Mouse (Mus musculus) forelimb bud, embryonic 11.5 days (tissue): ENCODE measurements around the gene Scamp2.

ENCODE experiments used
- DNase-seq: peaks from one replicate; pipeline ENCODE4 v3.0.0-alpha.2; 2012; ENCODE audit warnings: low read depth, low spot score

Gene Scamp2

DNA sequence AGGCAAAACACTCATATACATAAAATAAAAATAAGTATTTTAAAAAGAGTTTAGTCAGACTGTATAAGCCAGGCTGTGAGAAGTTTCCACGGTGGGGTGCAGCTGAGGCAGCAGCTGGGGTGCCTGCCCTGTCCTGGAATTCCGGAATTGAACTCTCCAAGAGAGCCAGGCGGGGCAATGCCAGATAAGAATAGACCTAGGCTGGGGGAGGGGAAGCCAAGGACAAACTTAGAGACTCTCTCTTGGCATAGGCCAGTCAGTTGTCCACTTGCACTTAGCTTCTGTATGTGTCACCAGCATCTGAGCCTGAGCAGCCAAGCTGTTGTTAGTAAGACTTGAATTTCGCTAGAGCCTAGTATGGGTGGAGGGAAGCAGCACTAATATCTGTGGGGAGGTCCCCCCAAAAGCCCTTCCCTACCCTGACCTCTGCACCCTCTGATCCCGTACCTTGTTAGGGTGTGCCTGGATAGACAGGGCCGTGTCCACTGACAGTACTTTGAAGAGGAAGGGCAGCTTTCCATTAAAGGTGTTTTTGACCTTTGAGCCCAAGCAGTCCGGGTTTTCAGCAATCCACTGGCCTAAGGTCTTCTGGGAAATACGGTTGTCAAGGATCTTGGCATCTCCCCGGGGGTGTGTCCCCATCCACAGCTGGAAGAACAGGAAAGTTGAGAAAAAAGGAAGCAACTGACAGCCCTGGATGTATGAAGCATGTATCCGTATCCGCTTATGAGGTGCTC, 10.4 kb upstream of the Scamp2 start:
- DNase-seq = no peak

DNA sequence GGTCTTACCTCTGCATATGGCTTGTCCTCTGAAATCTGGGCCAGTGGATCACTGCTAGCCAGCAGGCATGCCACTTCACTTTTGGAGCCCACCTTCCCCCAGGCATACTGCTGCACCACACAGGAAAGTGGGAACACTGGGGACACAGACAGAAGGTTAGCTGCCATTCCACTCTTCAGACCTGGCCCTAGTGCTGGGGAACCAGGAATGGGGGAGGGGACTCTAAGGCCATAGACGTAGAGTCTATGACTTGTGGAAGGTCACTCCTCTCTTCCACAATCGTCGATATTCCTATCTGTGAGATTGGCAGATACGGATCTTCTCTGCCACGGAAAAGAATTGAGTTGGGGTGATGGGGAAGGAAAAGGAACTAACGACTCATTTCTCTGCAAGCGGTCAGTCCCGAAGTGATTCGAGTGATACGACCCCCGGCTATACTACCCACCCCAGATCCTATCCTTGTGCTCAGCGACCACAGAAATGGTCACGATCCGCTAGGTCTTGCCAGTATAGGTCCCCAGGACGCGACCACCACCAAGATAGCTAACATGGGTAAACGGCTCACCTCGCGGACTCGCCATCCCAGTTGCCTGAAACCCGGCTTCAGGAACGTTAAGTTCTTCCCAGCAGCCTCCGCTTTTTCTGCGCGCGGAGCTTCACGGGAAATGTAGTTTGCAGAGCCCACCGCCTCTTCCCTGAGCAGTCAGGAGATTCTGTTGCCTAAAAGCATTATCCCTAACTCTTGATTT, 8.4 kb upstream of the Scamp2 start, which contains the start of gene Mpi:
Gene Mpi, minus strand, starts transcription at position 625 of the 749 bp plus-strand sequence.
- DNase-seq = peak; percentile 60

DNA sequence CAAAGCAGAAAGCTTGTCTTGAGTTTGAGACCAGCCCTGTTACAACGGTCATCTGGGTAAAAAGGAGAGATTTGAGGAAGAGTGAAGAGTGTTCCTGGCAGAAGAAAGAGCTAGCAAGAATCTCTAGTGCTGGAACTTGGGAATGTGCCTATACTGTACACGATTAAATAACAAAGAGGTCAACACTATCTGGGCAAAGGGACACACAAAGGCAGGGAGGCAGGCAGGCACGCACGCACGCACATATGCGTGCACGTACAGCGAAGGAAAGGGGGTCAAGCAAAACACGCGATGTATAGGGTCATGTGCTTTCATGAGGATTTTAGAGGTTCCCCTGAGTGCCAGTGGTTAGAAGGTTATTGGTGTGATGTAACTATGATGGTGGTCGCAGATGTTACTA, 7.6 kb upstream of the Scamp2 start:
- no peak for DNase-seq

DNA sequence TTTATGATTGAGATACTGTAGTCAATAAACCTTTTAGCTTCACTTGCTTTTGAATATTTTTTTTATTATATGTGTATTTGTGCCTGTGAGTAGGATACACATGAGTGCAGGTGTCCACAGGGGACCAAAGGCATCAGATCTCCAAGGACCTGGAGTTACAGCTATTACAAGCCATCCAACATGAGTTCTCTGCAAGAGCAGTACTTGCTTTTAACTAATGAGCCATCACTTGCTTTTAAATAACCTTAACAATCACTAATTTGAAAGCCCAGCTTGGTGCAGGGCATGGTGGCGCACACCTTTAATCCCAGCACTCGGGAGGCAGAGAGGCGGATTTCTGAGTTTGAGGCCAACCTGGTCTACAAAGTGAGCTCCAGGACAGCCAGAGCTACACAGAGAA, 6.0 kb upstream of the Scamp2 start:
- no peak for DNase-seq

DNA sequence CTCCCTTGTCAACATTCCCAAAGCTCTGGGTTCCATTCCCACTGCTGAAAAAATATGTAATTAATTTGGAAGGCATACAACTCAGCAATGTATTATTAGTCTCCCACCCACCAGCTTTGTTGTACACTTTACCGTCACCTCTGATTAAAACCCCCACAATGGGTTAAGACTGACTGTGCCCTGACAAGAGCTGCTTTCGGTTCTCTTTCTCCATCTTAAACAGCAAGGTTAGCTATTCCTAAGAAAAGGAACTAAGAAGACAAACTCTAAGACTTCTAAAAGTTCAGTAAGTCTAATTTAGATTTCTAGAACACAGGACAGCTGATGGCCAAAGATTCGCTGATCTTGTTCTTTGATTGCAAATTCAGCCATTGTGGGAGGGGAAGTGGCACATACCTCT, 3.5 kb upstream of the Scamp2 start:
- no peak for DNase-seq

DNA sequence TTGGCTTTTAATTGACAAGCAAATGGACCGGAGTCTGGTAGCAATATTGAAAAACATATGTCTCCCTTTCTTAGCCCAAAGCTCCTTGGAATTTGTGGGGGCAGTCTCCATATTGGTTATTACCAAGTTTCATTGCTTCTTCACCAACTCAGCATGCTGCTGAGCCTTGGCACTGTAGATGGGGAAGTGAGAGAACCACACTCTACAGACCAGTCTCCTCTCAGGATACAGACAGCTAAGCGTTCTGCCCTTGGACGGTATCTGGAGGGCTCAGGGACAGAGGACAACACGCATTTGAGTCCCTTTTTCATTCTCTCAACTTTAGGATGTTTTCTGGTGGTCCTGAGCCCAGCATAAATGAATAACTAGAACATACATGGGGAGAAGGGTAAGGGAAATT, 2.1 kb upstream of the Scamp2 start:
- DNase-seq = no peak

DNA sequence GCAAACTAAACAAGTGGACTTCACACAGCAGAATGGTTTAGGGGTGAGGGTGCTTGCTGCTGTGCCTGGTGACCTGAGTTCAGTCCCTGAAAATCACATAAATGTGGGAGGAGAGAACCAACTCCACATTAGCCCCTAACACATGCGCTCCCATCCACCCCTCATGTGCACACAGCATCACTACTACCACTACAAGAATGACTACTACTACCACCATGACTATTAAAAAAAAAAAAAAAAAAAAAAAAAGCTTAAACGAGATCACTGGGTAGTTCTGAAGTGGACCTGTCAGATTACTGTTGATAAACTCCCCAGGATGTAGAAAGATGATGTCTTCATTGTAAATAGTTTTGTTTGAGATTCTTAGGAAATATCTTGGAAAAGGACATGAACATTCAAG, 1.2 kb upstream of the Scamp2 start:
- no peak for DNase-seq

DNA sequence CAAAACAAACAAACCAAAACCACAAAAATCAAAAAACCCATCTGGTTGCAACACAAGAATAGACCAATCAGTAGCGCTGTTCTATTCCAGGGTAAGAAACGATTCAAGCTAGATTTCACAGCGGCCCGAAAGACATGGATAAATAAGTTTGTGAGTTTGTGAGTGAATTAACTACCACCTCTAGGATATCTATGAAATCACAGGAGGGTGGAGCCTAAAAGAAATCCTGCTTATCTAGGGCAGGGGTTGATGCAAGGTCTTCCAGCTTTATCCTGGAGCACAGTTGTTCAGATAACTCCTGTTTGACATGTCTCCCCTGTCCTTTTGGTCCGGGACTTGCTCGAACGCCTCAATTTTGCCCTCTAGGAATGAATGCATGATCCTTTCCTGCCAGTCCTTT, 480 bp upstream of the Scamp2 start:
- no peak for DNase-seq

DNA sequence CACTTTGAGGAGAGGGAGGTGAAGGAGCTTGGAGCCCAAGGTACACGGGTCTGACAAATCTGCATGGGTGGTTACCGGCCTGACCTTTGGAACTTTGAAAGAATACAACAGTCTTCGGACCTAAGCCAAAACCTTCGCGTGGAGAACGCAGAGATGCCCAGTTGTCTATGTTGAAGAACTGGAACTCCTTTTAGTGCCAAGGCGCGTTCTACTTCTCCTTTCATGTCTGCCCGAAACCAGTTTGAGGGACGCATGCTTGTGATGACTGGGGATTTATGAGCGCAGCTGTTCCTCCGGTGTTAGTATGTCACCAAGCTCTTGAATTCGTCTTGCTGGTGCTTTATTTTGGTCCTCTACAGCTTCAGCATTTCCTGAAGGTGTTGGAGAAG, 962 bp downstream of the Scamp2 start:
- no peak for DNase-seq

DNA sequence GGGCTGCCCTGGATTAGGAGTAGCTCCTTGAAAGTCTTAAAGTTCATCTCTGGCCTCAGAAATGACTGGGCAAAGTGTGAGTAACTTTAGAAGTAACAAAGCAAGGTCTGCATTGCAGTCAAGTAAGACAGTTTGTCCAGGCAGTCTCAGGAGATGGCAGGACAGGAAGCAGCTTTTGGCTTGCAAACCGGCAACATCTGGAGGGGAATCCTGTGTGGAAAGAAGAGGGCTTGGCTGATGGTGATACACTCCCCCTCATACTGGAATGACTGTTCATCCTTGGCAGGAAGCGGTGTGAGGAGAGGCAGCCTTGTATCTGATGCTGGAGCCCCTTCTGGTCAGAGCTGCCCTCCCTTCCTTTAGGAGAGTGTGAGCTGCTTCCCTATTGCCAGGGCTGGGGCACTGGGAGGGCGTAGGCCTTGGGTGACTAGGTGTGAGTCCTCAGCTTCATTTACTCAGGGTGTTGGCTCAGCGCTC, 2.2 kb downstream of the Scamp2 start:
- no peak for DNase-seq

DNA sequence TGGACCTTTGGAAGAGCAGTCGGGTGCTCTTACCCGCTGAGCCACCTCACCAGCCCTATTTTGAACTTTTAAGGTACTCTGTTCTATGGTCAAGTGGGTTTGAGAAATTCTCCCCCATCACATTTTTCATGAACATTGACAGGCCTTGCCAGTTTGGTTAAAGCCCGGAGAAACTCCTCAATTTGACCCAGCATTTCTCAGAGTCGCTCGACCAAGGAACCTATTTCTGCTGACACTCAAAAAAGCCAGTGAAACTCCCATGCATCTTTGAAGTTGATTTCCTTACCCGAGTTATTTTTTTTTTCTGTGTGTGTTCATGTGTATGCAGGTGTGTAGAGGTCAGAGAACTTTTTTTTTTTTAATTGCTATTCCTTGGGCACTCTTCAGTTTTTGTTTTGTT, 3.9 kb downstream of the Scamp2 start:
- no peak for DNase-seq

DNA sequence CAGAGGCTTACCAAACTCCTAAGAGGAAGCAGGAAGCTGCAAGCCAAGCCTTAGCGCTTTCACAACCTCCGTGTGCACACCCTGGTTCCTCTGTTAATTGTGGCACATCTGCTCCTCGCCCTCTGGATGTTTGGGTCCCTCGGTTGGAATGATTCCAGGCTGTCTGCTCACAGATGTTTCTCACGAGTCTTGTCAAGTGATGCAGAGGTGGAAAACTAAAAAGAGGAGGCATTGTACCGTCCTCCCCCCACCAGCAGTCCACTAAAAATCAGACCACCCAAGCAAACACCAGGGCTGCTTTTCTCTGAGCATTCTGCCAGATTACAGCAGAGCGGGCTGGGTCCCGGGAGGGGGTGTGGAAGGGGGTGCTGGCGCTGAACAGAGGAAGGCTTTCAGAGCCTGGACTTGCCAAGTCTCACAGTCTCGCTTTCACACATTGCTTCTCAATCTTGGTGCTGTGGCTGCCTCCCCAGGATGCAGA, 5.0 kb downstream of the Scamp2 start:
- DNase-seq = no peak

DNA sequence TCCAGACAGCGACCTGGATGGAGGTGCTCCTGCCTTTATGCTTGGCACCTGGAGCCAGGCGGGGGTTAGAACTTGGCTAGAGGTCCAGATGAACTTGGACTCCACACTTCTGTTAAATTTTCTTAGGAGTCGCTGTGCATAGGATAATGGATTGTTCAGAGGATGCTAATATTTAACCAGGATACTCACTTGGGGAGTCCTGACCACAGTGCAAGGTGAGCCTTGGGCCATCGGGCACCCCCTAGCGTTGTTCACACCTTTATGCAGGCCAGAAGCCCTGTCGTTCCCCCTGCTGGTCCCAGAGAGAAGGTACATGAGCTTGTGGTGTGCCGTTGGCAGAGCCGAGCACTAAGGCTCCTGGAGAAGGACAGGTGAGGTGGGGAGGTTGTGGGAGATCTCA, 6.1 kb downstream of the Scamp2 start:
- no peak for DNase-seq

DNA sequence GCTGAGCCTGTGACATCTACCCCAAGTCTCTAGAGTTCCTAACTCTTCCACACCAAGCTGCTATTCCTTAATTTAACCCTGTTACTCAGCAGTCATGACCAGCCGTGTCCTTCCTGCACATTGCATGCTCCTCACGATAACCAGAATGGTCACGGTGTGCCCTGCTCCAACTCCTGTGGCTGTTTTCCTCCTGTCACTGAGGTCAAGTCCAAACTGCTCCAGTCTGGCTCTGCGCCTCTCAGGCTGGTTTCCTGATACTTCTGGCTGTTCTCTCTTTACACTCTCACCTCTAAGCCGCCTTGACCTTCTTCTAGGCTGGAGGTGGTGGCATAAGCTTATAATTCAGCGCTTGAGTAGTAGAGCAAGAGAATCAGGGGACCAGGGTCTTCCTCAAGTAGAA, 7.8 kb downstream of the Scamp2 start:
- DNase-seq = no peak

DNA sequence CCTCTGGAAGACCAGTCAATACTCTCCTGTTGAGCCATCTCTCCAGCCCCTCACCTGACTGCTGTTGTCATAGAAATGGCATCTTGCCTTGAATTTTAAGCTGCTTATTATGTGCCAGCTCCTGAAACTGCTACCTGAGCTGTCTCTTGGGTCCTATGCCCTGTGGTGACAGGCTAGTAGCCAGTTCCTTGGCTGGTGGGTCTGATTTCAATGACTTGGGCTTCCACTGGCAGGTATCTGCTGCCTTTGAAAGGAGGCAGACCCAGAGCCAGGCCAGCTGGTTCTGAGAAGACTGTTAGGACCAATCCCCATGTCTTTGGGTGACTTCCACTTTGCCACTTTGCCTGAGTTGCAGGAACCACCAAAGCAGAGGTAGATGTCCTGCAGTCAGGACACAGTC, 13.7 kb downstream of the Scamp2 start:
- DNase-seq = no peak

DNA sequence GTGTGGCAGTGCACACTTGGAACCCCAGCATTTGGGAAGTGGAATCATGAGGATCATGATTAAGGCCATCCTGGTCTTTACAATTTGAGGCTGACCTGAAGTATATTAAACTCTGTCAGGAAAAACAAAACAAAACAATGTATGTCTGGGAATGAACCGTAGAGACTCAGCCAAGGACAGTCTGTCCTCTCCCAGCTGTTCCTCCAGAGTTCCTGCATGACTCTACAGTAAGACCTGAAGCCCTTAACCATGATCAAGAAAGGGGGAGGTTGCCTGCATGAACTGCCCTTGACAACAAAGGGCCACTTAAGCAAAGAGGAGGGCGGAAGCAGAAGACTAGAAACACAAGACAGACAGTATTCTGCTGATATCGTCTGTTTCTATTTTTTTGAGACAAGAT, 14.8 kb downstream of the Scamp2 start:
- DNase-seq = no peak

DNA sequence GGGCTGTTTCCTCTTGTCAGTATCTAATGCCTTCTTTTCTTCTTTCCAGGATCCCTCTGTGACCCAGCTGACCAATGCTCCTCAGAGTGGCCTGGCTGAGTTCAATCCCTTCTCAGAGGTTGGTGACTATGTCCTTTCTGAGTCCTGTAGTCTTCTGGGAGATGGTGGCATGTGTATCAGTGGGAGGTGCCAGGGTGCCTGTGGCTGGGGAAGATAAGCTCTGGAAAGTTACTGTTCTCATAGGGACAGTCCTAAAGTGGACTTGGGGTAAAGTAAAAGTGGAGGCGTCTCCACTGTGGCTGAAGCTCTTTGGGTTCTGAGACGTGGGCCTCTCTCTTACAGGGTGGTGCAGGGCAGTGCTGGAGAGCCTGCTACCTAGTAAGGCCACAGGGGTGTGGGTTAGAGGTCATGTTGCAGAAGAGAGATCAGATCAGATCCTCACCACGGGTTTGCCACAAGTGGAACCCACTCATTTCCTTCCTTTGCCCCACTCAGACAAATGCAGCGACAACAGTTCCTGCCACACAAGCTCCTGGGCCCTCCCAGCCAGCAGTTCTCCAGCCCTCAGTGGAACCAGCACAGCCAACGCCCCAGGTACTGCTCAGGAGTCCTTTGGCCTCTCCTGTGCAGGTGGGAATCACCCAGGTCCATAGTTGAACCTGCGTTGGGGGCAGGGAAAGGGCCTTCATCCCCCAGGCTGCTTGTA, 16.6 kb downstream of the Scamp2 start:
- no peak for DNase-seq

DNA sequence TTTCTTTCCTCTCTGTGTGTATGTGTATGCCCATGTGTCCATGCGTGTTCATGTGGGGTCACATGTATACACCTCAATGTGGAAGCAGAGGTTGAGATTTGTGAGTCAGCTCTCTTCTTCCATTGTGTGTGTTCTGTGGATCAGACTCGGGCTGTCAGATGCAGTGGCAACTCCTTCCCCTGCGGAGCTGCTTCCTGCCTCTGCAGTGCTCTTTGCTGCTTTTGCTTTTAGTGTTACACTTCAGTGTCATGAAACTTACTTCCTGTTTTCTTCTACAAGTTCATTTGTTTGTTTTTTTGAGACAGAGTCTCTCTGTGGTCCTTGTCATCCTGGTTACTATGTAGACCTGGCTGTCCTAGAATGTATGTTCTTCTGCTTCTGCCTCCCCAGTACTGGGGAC, 24.2 kb downstream of the Scamp2 start:
- DNase-seq = no peak

DNA sequence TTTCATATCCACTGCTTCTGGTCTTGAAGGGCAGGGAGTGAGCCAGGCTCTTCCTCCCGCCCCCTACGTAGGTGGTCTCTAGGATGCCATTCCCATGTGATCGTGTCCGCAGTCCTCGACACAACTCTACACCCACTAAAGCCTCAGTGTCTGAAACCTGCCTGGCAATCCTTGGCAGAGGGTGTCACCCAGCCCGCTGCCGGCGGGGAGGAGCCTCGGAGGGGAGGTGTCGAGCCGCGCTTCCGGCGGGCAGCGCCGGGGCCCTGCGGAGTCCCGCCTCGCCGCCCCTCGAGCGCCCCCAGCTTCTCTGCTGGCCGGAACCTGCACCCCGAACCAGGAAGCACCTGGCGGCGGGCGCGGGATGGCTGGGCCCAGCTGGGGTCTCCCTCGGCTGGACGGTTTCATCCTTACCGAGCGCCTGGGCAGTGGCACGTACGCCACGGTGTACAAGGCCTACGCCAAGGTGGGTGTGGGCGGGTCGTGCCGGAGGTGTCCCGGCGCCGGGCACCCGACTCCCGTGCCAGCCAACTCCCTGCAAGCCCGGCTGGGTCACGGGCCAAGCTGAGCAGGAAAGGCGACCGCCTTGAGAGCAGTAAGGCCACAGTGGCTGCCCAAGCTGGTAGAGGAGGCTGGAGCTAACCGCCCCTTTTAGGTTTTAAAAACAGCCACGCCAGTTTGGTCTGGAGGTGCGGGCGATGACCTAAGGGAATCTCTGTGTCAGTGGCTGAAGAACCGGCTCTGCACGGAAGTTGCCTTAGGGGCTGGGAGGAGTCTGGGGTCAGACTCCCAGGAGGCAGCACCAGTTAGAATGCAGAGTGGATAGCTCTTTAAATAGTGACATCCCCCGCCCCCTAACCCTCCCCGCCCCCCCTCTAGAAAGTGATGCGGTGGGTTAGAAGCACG, 28.7 kb downstream of the Scamp2 start, which contains the start of gene Ulk3:
Gene Ulk3, plus strand, starts transcription at position 229 of the 903 bp plus-strand sequence.
- DNase-seq = peak; percentile 52

DNA sequence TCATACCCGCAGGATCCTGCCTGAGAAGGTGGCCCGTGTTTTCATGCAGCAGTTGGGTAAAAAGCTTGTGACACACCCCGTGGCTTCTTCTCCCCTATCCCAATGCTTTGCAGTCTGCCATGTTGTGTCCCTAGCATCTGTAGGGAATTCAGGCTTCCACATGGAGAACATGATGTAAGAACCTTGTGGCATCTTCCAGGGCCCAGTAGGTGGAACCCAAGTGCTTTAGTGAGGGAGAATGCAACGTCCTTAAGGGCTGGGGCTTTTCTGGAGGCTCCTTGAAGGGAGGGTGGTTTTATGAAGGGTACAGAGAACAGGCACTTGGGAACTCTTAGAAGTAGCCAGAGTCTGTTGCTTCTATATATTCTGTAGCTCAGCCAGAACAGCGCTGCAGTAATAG, 30.0 kb downstream of the Scamp2 start:
- no peak for DNase-seq

DNA sequence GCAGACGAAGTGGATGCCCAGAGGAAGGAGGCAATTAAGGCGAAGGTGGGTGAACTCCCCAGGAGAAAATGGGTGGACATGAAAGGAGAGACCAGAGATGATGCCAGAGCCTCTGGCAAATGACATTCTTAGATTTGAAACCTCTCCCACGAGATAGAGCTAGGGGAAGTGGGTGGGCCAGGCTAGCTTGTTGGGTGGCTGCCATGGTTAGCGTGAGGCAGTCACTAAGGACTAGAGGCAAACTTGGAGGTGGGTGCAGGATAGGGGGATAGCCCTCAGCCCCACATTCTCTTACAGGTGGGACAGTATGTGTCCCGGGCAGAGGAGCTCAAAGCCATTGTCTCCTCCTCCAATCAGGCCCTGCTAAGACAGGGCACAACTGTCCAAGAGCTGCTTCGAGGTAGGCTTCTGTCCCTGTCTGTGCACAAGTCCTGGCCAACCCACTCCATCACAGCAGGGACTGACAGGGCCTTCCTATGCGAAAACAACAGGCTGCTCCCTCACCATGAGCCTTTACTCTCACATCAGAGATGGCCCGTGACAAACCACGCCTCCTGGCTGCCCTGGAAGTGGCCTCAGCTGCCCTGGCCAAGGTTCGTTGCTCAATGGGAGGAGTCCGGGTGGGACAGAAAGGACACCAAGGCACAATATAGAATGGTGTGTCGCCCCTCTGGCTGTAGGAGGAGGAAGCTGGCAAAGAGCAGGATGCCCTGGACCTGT, 32.9 kb downstream of the Scamp2 start:
- DNase-seq = no peak
